Mouse (Mus musculus): ENCODE measurements around the gene Pde11a.

The Pde11a gene

GRCm38 (mm10) chr2:76090506-76090905 is 248.1 kb downstream of the Pde11a start:
- DNase-seq (ENCODE audit: low spot score), result no peak

GRCm38 (mm10) chr2:76088844-76089243 is 249.7 kb downstream of the Pde11a start:
- DNase-seq (ENCODE audit: low spot score), result no peak

GRCm38 (mm10) chr2:76088413-76088812 is 250.2 kb downstream of the Pde11a start:
- DNase-seq (ENCODE audit: low spot score), result no peak

GRCm38 (mm10) chr2:76087170-76087569 is 251.4 kb downstream of the Pde11a start:
- no peak for DNase-seq (ENCODE audit: low spot score)

GRCm38 (mm10) chr2:76084982-76085381 is 253.6 kb downstream of the Pde11a start:
- no peak for DNase-seq (ENCODE audit: low spot score)

GRCm38 (mm10) chr2:76083901-76084300 is 254.7 kb downstream of the Pde11a start:
- no peak for DNase-seq (ENCODE audit: low spot score)

- DNase-seq (ENCODE audit: low spot score), result no peak
Measured at GRCm38 (mm10) chr2:76083396-76083795, 255.2 kb downstream of the Pde11a start.

GRCm38 (mm10) chr2:76081991-76082390 is 256.6 kb downstream of the Pde11a start:
- no peak for DNase-seq (ENCODE audit: low spot score)

GRCm38 (mm10) chr2:76080549-76080948 is 258.0 kb downstream of the Pde11a start:
- DNase-seq (ENCODE audit: low spot score), result no peak

GRCm38 (mm10) chr2:76076838-76077237 is 261.7 kb downstream of the Pde11a start:
- DNase-seq (ENCODE audit: low spot score), result no peak

- no peak for DNase-seq (ENCODE audit: low spot score)
Measured at GRCm38 (mm10) chr2:76076047-76076446, 262.5 kb downstream of the Pde11a start.

GRCm38 (mm10) chr2:76073079-76073478 is 265.5 kb downstream of the Pde11a start:
- peak; percentile 38 for DNase-seq (ENCODE audit: low spot score)

- DNase-seq (ENCODE audit: low spot score), result peak; percentile 94
Measured at GRCm38 (mm10) chr2:76070432-76071306, 267.9 kb downstream of the Pde11a start.

GRCm38 (mm10) chr2:76069238-76069637 is 269.3 kb downstream of the Pde11a start:
- peak; percentile 37 for DNase-seq (ENCODE audit: low spot score)

GRCm38 (mm10) chr2:76068155-76068554 is 270.4 kb downstream of the Pde11a start:
- peak; percentile 49 for DNase-seq (ENCODE audit: low spot score)

- DNase-seq (ENCODE audit: low spot score), result no peak
Measured at GRCm38 (mm10) chr2:76067144-76067543, 271.4 kb downstream of the Pde11a start.

GRCm38 (mm10) chr2:76065292-76065691 is 273.3 kb downstream of the Pde11a start:
- DNase-seq (ENCODE audit: low spot score), result no peak

- DNase-seq (ENCODE audit: low spot score), result peak; percentile 77
Measured at GRCm38 (mm10) chr2:76064078-76064477, 274.5 kb downstream of the Pde11a start.

GRCm38 (mm10) chr2:76060207-76060606 is 278.4 kb downstream of the Pde11a start:
- DNase-seq (ENCODE audit: low spot score), result no peak

GRCm38 (mm10) chr2:76059595-76059994 is 279.0 kb downstream of the Pde11a start:
- no peak for DNase-seq (ENCODE audit: low spot score)

- peak; percentile 70 for DNase-seq (ENCODE audit: low spot score)
Measured at GRCm38 (mm10) chr2:76058661-76059467, 279.7 kb downstream of the Pde11a start.

GRCm38 (mm10) chr2:76057555-76057954 is 281.0 kb downstream of the Pde11a start:
- DNase-seq (ENCODE audit: low spot score), result no peak

GRCm38 (mm10) chr2:76053748-76054331 is 284.7 kb downstream of the Pde11a start:
- no peak for DNase-seq (ENCODE audit: low spot score)
